In the genomic region with DNA sequence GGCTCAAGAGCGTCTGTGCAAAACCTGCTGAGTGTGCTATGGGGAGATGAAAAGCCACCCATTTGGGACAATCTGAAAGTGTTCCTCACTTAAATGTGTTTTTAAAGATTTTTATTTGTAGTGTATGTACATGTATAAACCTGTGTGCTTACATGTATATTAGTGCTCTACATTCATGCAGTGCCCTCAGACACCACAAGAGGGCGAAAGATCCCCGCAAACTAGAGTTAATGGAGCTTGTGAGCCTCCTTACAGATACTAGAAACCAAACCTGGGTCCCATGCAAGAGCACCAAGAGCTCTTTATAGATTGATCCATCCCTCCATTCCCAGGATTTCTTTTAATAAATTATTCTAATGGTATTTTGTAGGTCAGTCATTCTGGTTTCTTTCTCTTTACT, we compare ENCODE assay signal across 9 mouse cellular contexts. TPM values are rescaled to one million over a fixed set of nuclear protein-coding genes. Genes with fewer than 3 reads are reported as not detected.
DNase-seq lines count a peak whose midpoint lies in the region; ATAC-seq lines count a peak whose summit lies in the region.
"Had no signal": no experiment of that assay in that cellular context is flagged by ENCODE, and none has a peak within 500 bp of the region (broad histone marks: within the 10 kb centered on the region; RNA-seq: fewer than 3 reads in every experiment).

No protein-coding gene starts in this region.

- H3K4me2 ChIP-seq in forebrain, embryonic 14.5 days (ENCODE audit: low read length), result no peak overlapping the region
- no peak overlapping the region for H3K4me2 ChIP-seq in forebrain, embryonic 15.5 days (replicated peaks)
- H3K4me2 ChIP-seq: hindbrain, embryonic 15.5 days had no signal

- WGBS in forebrain, embryonic 14.5 days, result 40% methylated on average over 3 of the region's 3 CpGs
- 55% methylated on average over 3 of the region's 3 CpGs for WGBS in forebrain, embryonic 15.5 days
- WGBS in limb, embryonic 10.5 days, result 49% methylated on average over 3 of the region's 3 CpGs

- no peaks in the 10 kb centered on the region for H3K27me3 ChIP-seq in forebrain, embryonic 14.5 days (replicated peaks; ENCODE audit: control insufficient read depth, insufficient read depth, low read length)
- H3K27me3 ChIP-seq in forebrain, embryonic 15.5 days, result no peaks in the 10 kb centered on the region
- no peaks in the 10 kb centered on the region for H3K27me3 ChIP-seq in limb, embryonic 10.5 days (ENCODE audit: low read depth, poor library complexity, severe bottlenecking)
- H3K27me3 ChIP-seq: hindbrain, embryonic 15.5 days had no signal

- no peak overlapping the region for H3K27ac ChIP-seq in forebrain, embryonic 14.5 days (ENCODE audit: low read depth, low read length)
- H3K27ac ChIP-seq in forebrain, embryonic 15.5 days (replicated peaks), result no peak overlapping the region
- H3K27ac ChIP-seq in limb, embryonic 10.5 days, result no peak overlapping the region
- H3K27ac ChIP-seq: hindbrain, embryonic 15.5 days had no signal

- H3K9me3 ChIP-seq in forebrain, embryonic 14.5 days (replicated peaks; ENCODE audit: control insufficient read depth, low read length), result no peaks in the 10 kb centered on the region
- H3K9me3 ChIP-seq in forebrain, embryonic 15.5 days, result no peaks in the 10 kb centered on the region
- no peaks in the 10 kb centered on the region for H3K9me3 ChIP-seq in limb, embryonic 10.5 days (replicated peaks)
- H3K9me3 ChIP-seq: hindbrain, embryonic 15.5 days had no signal

- no peaks in the 10 kb centered on the region for H3K4me1 ChIP-seq in forebrain, embryonic 14.5 days (ENCODE audit: control insufficient read depth, insufficient read depth, low read length)
- H3K4me1 ChIP-seq in forebrain, embryonic 15.5 days, result no peaks in the 10 kb centered on the region
- no peaks in the 10 kb centered on the region for H3K4me1 ChIP-seq in limb, embryonic 10.5 days
- H3K4me1 ChIP-seq: hindbrain, embryonic 15.5 days had no signal

- no peak overlapping the region for H3K9ac ChIP-seq in forebrain, embryonic 14.5 days (ENCODE audit: low read length)
- H3K9ac ChIP-seq in forebrain, embryonic 15.5 days (replicated peaks), result no peak overlapping the region
- H3K9ac ChIP-seq: hindbrain, embryonic 15.5 days had no signal

- ATAC-seq in forebrain, embryonic 14.5 days, result no peak
- ATAC-seq in forebrain, embryonic 15.5 days (replicated peaks), result no peak
- ATAC-seq in neutrophil, adult 5-6 weeks (ENCODE audit: extremely low read depth, insufficient number of reproducible peaks, low FRiP score, poor library complexity, severe bottlenecking), result peak; percentile 76; the same call in 1 of the 2 replicates

- peak; percentile 50 for DNase-seq in forebrain, embryonic 14.5 days (ENCODE audit: low spot score)
- DNase-seq in ovary, postnatal 36 days (ENCODE audit: low spot score), result peak; percentile 29
- DNase-seq in ovary, postnatal 10 days (ENCODE audit: low spot score), result no peak
- peak; percentile 69 for DNase-seq in c-Kit-positive CD71-positive TER-119-positive erythroid progenitor cells, embryonic 14.5 days (ENCODE audit: low spot score)
- peak; percentile 53 for DNase-seq in limb, embryonic 10.5 days (ENCODE audit: low spot score)
- DNase-seq in cerebellum, adult 11-12 months, result no peak

- H3K36me3 ChIP-seq in forebrain, embryonic 14.5 days (ENCODE audit: control insufficient read depth, insufficient read depth, low read length), result no peaks in the 10 kb centered on the region
- no peaks in the 10 kb centered on the region for H3K36me3 ChIP-seq in forebrain, embryonic 15.5 days
- no peaks in the 10 kb centered on the region for H3K36me3 ChIP-seq in limb, embryonic 10.5 days
- H3K36me3 ChIP-seq: hindbrain, embryonic 15.5 days had no signal

- no peak overlapping the region for H3K4me3 ChIP-seq in forebrain, embryonic 14.5 days (ENCODE audit: low read depth, low read length)
- H3K4me3 ChIP-seq in forebrain, embryonic 15.5 days, result no peak overlapping the region
- H3K4me3 ChIP-seq in limb, embryonic 10.5 days, result no peak overlapping the region
- H3K4me3 ChIP-seq: hindbrain, embryonic 15.5 days had no signal

RNA-seq across cellular contexts. Expression of gene Spink2, which starts 17.3 kb away (rescaled TPM):
- polyA plus RNA-seq in forebrain, embryonic 14.5 days (2014; fragmentation: Nextera tagmentation; extraction: Ambion mirVana), result 0.75 and 0.99 TPM in 2 replicates
- 0.48 and 0.64 TPM in 2 replicates for polyA plus RNA-seq in forebrain, embryonic 15.5 days (2015; fragmentation: Nextera tagmentation; extraction: Ambion mirVana)
- polyA plus RNA-seq in limb, embryonic 10.5 days (2016; fragmentation: Nextera tagmentation; extraction: Ambion mirVana), result 0.89 and 1.4 TPM in 2 replicates
- not detected in 2 replicates for total RNA-seq in neutrophil, adult 5-6 weeks (2017)

Comparison
In these comparisons a context has a peak if more than half of its experiments do, and no peak if none do; other contexts are left out.
1. DNase-seq: peak in forebrain, embryonic 14.5 days (single experiment), ovary, postnatal 36 days (single experiment), c-Kit-positive CD71-positive TER-119-positive erythroid progenitor cells, embryonic 14.5 days (single experiment) and limb, embryonic 10.5 days (single experiment); none in ovary, postnatal 10 days (single experiment) and cerebellum, adult 11-12 months (single experiment).